Comparison of ENCODE assay signal across 24 mouse cellular contexts in genomic region chr6:88998927-88999722, GRCm38 (mm10).
"Had no signal": no experiment of that assay in that cellular context is flagged by ENCODE, and none has a peak within 500 bp of the region (broad histone marks: within the 10 kb centered on the region; RNA-seq: fewer than 3 reads in every experiment).

No protein-coding gene starts in this region.

- H3K9ac ChIP-seq: heart, embryonic 13.5 days; heart, embryonic 15.5 days; hindbrain, embryonic 13.5 days; hindbrain, embryonic 15.5 days; limb, embryonic 12.5 days; liver, embryonic 13.5 days had no signal

- H3K9me3 ChIP-seq: heart, embryonic 13.5 days; heart, embryonic 15.5 days; hindbrain, embryonic 13.5 days; hindbrain, embryonic 15.5 days; limb, embryonic 10.5 days; limb, embryonic 12.5 days; liver, embryonic 13.5 days had no signal

- H3K4me3 ChIP-seq: heart, adult 2 months; heart, embryonic 13.5 days; heart, embryonic 15.5 days; hindbrain, embryonic 13.5 days; hindbrain, embryonic 15.5 days; left cerebral cortex, adult 2 months; limb, embryonic 10.5 days; limb, embryonic 12.5 days; liver, embryonic 13.5 days had no signal

- H3K27ac ChIP-seq: heart, adult 2 months; heart, embryonic 13.5 days; heart, embryonic 15.5 days; hindbrain, embryonic 13.5 days; hindbrain, embryonic 15.5 days; hindbrain, postnatal 0 days; left cerebral cortex, adult 2 months; limb, embryonic 10.5 days; limb, embryonic 12.5 days; liver, embryonic 13.5 days had no signal

- ATAC-seq: hindbrain, postnatal 0 days; intestine, embryonic 16.5 days had no signal

- H3K4me1 ChIP-seq: heart, embryonic 15.5 days; limb, embryonic 10.5 days; liver, embryonic 13.5 days had no signal

- H3K4me2 ChIP-seq: heart, embryonic 11.5 days; heart, embryonic 13.5 days; heart, embryonic 15.5 days; hindbrain, embryonic 13.5 days; hindbrain, embryonic 15.5 days; limb, embryonic 12.5 days; liver, embryonic 11.5 days; liver, embryonic 13.5 days had no signal

- H3K27me3 ChIP-seq: heart, embryonic 13.5 days; heart, embryonic 15.5 days; liver, embryonic 13.5 days had no signal

- H3K36me3 ChIP-seq: heart, embryonic 13.5 days; heart, embryonic 15.5 days; hindbrain, embryonic 13.5 days; hindbrain, embryonic 15.5 days; limb, embryonic 10.5 days; limb, embryonic 12.5 days; liver, embryonic 13.5 days had no signal

- DNase-seq: gastrocnemius, postnatal 14 days; gastrocnemius, postnatal 36 days; heart, adult 11 months; heart, adult 2 months; heart, postnatal 14 days; heart, postnatal 36 days; kidney, adult 11 months; kidney, adult 2 months; kidney, postnatal 10 days; kidney, postnatal 25 days; kidney, postnatal 4 days; liver; liver, embryonic 13.5 days had no signal
